Mouse (Mus musculus) forebrain, postnatal 0 days (tissue): Measurements from ENCODE around the gene Ttc29. TPM values are rescaled to one million over a fixed set of nuclear protein-coding genes. Genes with fewer than 3 reads are reported as not detected.

Experiments used
- ATAC-seq: fragments of 200-750 bp; cut with Nextera tagmentation; 2 replicates; pipeline ENCODE4 v1.8.0; 2017; ENCODE audit warnings: mild to moderate bottlenecking, moderate library complexity
- DNase-seq: peaks from one replicate; pipeline ENCODE4 v3.0.0-alpha.2; 2015
- H3K27ac ChIP-seq: fragments of 300-500 bp; sonication (generic); 2 replicates; pipeline ENCODE4 v1.5.1; 2014; ENCODE audit warnings: low read depth, mild to moderate bottlenecking, antibody characterized with exemption, low read length, moderate library complexity, mixed read lengths
- H3K27me3 ChIP-seq: fragments of 300-500 bp; sonication (generic); 2 replicates; pipeline ENCODE4 v1.6.1; 2014; ENCODE audit warnings: mild to moderate bottlenecking, low read length, mixed read lengths; ENCODE audit not compliant: insufficient read depth
- H3K36me3 ChIP-seq: fragments of 300-500 bp; sonication (generic); 2 replicates; pipeline ENCODE4 v1.6.1; 2014; ENCODE audit warnings: mild to moderate bottlenecking, moderate library complexity; ENCODE audit not compliant: insufficient read depth
- H3K4me1 ChIP-seq: fragments of 300-500 bp; sonication (generic); 2 replicates; pipeline ENCODE4 v1.6.1; 2014; ENCODE audit warnings: antibody characterized with exemption; ENCODE audit not compliant: insufficient read depth
- H3K4me2 ChIP-seq: fragments of 300-500 bp; sonication (generic); 2 replicates; pipeline ENCODE4 v1.6.1; 2014; ENCODE audit warnings: low read depth, mild to moderate bottlenecking, moderate library complexity
- H3K4me3 ChIP-seq: fragments of 300-500 bp; sonication (generic); 2 replicates; pipeline ENCODE4 v1.5.1; 2014; ENCODE audit warnings: low read depth, low read length, mixed read lengths
- H3K9ac ChIP-seq: fragments of 300-500 bp; sonication (generic); 2 replicates; pipeline ENCODE4 v1.6.1; 2014; ENCODE audit warnings: mild to moderate bottlenecking
- H3K9me3 ChIP-seq: fragments of 300-500 bp; sonication (generic); 2 replicates; pipeline ENCODE4 v1.6.1; 2016; ENCODE audit warnings: low read length
- CTCF ChIP-seq: sonication (generic); IDR thresholded peaks from 2 replicates; pipeline ENCODE4 v1.5.1; 2016; ENCODE audit warnings: antibody characterized with exemption, control low read depth, low read depth
- WGBS: fragments of 180-500 bp; shearing (Covaris S2); extraction: QIAGEN DNeasy Blood & Tissue Kit; methylation state at CpG from one replicate; pipeline ENCODE4 v1.1.7; 2014; 5-methylcytosine and 5-hydroxymethylcytosine counted together
- polyA plus RNA-seq: library from polyadenylated mRNA; unstranded; fragments of >200 nt; fragmentation: Nextera tagmentation; extraction: Ambion mirVana; gene quantifications from 2 replicates; pipeline ENCODE4 v1.2.1, GENCODE M21; 2015
- total RNA-seq: library from RNA; depleted of rRNA; stranded (reverse); fragments of >200 nt; gene quantifications from 2 replicates; pipeline ENCODE4 v1.2.3, GENCODE M21; 2014

The Ttc29 gene
- total and polyA plus RNA-seq, 2 experiments from 2014 or later, result 1.1 to 1.5 TPM

- Histone ChIP-seq H3K36me3 (no peaks in the 10 kb centered on the region), H3K4me1 (no peaks in the 10 kb centered on the region), H3K9ac (no peak overlapping the region), H3K27ac (no peak overlapping the region), H3K4me2 (no peak overlapping the region), H3K9me3 (no peaks in the 10 kb centered on the region), H3K27me3 (no peaks in the 10 kb centered on the region), H3K4me3 (no peak overlapping the region)
- 77% methylated on average over 4 of the region's 4 CpGs for WGBS
- no peak for DNase-seq
- TF ChIP-seq CTCF, result no peak
- ATAC-seq, result no peak
These were observed 13.0 kb downstream of the Ttc29 start for GRCm38 (mm10) chr8:78226087-78226486.

- H3K9me3 ChIP-seq, result no peaks in the 10 kb centered on the region
- 0 out of 2 replicates have a peak, but pooled peaks cover 7% of the 10 kb centered on the region for H3K4me1 ChIP-seq
- H3K4me3 ChIP-seq, result no peak overlapping the region
- no peaks in the 10 kb centered on the region for H3K27me3 ChIP-seq
- DNase-seq, result no peak
- no peaks in the 10 kb centered on the region for H3K36me3 ChIP-seq
- no peak overlapping the region for H3K27ac ChIP-seq
- H3K9ac ChIP-seq, result no peak overlapping the region
- 51% methylated on average over 2 of the region's 2 CpGs for WGBS
- no peak overlapping the region for H3K4me2 ChIP-seq
- TF ChIP-seq CTCF, result no peak
- no peak for ATAC-seq
These were observed 17.6 kb downstream of the Ttc29 start for GRCm38 (mm10) chr8:78230721-78231120.

DNA sequence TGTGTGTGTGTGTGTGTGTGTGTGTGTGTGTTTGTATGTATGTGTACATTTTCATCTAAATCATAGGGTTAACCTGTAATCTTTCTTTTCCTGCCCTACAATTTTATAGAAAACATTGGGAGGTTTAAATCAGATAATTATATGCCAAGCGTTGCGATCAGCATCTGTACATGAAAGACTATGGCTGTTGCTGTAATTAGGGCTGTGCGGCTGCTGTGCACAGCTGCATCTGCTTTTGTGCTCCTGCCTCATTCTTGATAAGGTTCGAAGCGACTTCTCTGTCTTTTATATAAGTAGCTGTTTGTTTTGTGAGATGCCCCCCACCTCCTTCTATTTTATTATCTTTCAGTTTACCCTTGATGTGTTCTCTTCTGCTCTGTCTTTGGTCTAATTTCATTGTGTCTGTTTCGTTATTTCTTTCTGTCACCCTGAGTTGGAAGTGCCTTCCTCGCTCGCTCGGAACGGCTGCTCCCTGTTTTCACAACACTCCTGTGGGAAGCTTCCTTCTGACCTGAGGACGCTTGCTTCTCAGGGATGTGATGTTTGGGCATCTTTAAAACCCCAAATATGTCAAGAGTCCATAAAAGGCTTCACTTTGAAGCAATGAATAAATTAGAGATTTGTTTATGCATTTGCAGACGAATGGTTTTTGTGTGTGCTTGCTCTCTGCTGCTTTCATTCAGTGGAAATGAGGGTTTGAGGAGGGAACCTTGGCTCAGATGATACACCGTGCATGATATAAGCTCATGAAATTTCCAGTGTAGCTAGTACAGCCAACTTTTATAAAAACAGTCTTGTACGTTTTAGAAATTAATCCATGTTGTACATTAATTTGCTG lies 20.0 kb downstream of the Ttc29 start:
- DNase-seq (peak; percentile 22), ATAC-seq (peak; percentile 80)
- no peak for TF ChIP-seq CTCF
- Histone ChIP-seq H3K4me2 (peak overlapping the region; percentile 45), H3K36me3 (no peaks in the 10 kb centered on the region), H3K27ac (no peak overlapping the region), H3K27me3 (no peaks in the 10 kb centered on the region), H3K4me3 (peak overlapping the region; percentile 16), H3K9ac (peak overlapping the region; percentile 33; the same call in 1 of the 2 replicates), H3K4me1 (0 out of 2 replicates have a peak, but pooled peaks cover 7% of the 10 kb centered on the region), H3K9me3 (no peaks in the 10 kb centered on the region)
- WGBS, result 15% methylated on average over 14 of the region's 14 CpGs

GRCm38 (mm10) chr8:78233708-78234201 lies 20.7 kb downstream of the Ttc29 start:
- DNase-seq (peak; percentile 56), ATAC-seq (peak; percentile 71)
- H3K27ac ChIP-seq, result no peak overlapping the region
- no peaks in the 10 kb centered on the region for H3K9me3 ChIP-seq
- H3K36me3 ChIP-seq, result no peaks in the 10 kb centered on the region
- H3K9ac ChIP-seq, result 0 out of 2 replicates have a peak overlapping the region, but pooled peaks have one; percentile 33
- no peak for TF ChIP-seq CTCF
- H3K27me3 ChIP-seq, result no peaks in the 10 kb centered on the region
- H3K4me1 ChIP-seq, result 0 out of 2 replicates have a peak, but pooled peaks cover 7% of the 10 kb centered on the region
- H3K4me3 ChIP-seq, result no peak overlapping the region
- H3K4me2 ChIP-seq, result peak overlapping the region; percentile 45
- 39% methylated on average over 7 of the region's 7 CpGs for WGBS

GRCm38 (mm10) chr8:78237972-78238675 lies 25.0 kb downstream of the Ttc29 start:
- Histone ChIP-seq H3K9ac (no peak overlapping the region), H3K27ac (no peak overlapping the region), H3K9me3 (no peaks in the 10 kb centered on the region), H3K4me3 (no peak overlapping the region), H3K4me1 (0 out of 2 replicates have a peak, but pooled peaks cover 3% of the 10 kb centered on the region), H3K27me3 (no peaks in the 10 kb centered on the region), H3K36me3 (no peaks in the 10 kb centered on the region), H3K4me2 (no peak overlapping the region)
- ATAC-seq (peak; percentile 56; the same call in 1 of the 2 replicates), DNase-seq (peak; percentile 70)
- peak; percentile 83 for TF ChIP-seq CTCF
- WGBS, result 64% methylated on average over 6 of the region's 6 CpGs

- Histone ChIP-seq H3K36me3 (no peaks in the 10 kb centered on the region), H3K9me3 (no peaks in the 10 kb centered on the region), H3K4me1 (no peaks in the 10 kb centered on the region), H3K9ac (no peak overlapping the region), H3K4me3 (no peak overlapping the region), H3K4me2 (no peak overlapping the region), H3K27ac (no peak overlapping the region), H3K27me3 (0 out of 2 replicates have a peak, but pooled peaks cover under 1% of the 10 kb centered on the region)
- ATAC-seq (no peak), DNase-seq (no peak)
- TF ChIP-seq CTCF, result no peak
- 29% methylated on average over 3 of the region's 3 CpGs for WGBS
These were observed 38.0 kb downstream of the Ttc29 start for GRCm38 (mm10) chr8:78251115-78251514.
